Mouse (Mus musculus): ENCODE results near the gene Clec2i.

DNA sequence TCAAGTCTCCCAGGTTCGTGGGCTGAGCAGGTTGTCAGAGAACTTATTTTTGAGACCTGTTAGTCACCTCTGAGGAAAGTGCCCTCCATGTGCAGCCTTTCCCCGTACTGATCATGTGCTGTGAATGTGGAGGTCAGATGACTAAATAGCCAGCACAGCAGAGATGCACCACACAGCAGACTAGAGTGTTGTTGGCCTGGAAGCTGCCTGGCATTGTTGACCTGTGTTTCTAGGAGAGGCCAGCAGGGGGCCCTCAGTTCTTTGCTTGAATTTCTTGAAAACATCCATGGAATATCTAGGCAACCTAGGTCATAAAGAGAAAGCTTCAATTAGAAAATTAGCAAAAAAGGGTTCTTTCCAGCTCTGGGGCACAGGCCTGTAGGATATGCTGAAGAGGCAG lies 37.5 kb upstream of the Clec2i start:
- TF ChIP-seq POLR2A (IDR thresholded peaks at IDR 0.05; ENCODE audit: insufficient read length, low read depth) (no peak), E2F4 (IDR thresholded peaks at IDR 0.05; ENCODE audit: insufficient read depth) (no peak), MAX (IDR thresholded peaks at IDR 0.05; ENCODE audit: low read depth) (no peak), POLR2AphosphoS2 (IDR thresholded peaks at IDR 0.05; ENCODE audit: insufficient read length, low read depth) (no peak)
